18 mouse cellular contexts compared by ENCODE assay signal in the genomic region with DNA sequence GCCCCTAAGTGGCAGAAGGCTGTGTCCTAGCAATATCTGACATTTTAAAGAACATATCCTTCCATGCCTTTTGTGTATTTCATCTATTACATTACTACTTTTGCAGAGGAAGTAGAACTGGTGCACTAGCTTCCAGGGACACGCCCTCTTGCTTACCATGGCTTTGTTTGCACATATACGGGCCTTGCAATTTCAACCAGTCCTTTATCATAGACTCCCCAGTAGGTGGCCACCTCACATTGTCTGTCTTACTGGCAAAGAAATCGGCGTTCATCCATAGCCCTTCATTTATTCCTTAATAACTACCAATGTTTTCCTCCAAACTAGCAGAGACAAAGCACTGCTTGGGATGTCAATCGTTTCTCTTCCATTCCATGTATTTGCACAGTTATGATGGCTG.
DNase-seq lines count a peak whose midpoint lies in the region; ATAC-seq and TF ChIP-seq lines count a peak whose summit lies in the region.
"Had no signal": no experiment of that assay in that cellular context is flagged by ENCODE, and none has a peak within 500 bp of the region (broad histone marks: within the 10 kb centered on the region; RNA-seq: fewer than 3 reads in every experiment).

No protein-coding gene starts in this region.

- H3K27ac ChIP-seq in heart, postnatal 0 days (ENCODE audit: low read depth): no peak overlapping the region
- no peak overlapping the region for H3K27ac ChIP-seq in liver, adult 2 months (replicated peaks; ENCODE audit: insufficient read depth, low read depth, low read length)
- H3K27ac ChIP-seq in liver, embryonic 12.5 days: no peak overlapping the region
- H3K27ac ChIP-seq: hindbrain, embryonic 14.5 days had no signal

- H3K36me3 ChIP-seq in heart, postnatal 0 days (replicated peaks; ENCODE audit: control insufficient read depth, insufficient read depth, low read length): no peaks in the 10 kb centered on the region
- no peaks in the 10 kb centered on the region for H3K36me3 ChIP-seq in liver, adult 2 months (ENCODE audit: control insufficient read depth, insufficient read depth, low read length)
- no peaks in the 10 kb centered on the region for H3K36me3 ChIP-seq in liver, embryonic 12.5 days

- ATAC-seq in heart, postnatal 0 days (ENCODE audit: insufficient read depth, low read depth): no peak
- ATAC-seq in liver, embryonic 12.5 days: no peak
- no peak for ATAC-seq in Patski
- no peak for ATAC-seq in activated CD4-positive, CD25-positive, alpha-beta regulatory T cell, adult 4 months
- ATAC-seq: forebrain, embryonic 16.5 days had no signal

- 53% methylated on average over 5 of the region's 5 CpGs for WGBS in heart, postnatal 0 days
- 51% methylated on average over 5 of the region's 5 CpGs for WGBS in liver, adult 2 months
- WGBS in liver, embryonic 12.5 days (ENCODE audit: insufficient replicate concordance): 48% methylated on average over 5 of the region's 5 CpGs

- POLR2A ChIA-PET in Patski (lab: Charles Lee): no interaction called here

- no peak for TF ChIP-seq EP300 in heart, postnatal 0 days (IDR thresholded peaks at IDR 0.05; ENCODE audit: low read depth)

- H3K79me2 ChIP-seq in liver, adult 2 months (ENCODE audit: control insufficient read depth, insufficient read depth, low read length): no peaks in the 10 kb centered on the region

- no peaks in the 10 kb centered on the region for H3K9me3 ChIP-seq in heart, postnatal 0 days (replicated peaks; ENCODE audit: control insufficient read depth, low read length)
- no peaks in the 10 kb centered on the region for H3K9me3 ChIP-seq in liver, embryonic 12.5 days (replicated peaks)

- peak; percentile 35 for TF ChIP-seq CTCF in heart, postnatal 0 days (IDR thresholded peaks at IDR 0.05; ENCODE audit: low read depth)
- no peak for TF ChIP-seq CTCF in liver, adult 2 months (IDR thresholded peaks at IDR 0.05; ENCODE audit: low read depth, low read length)
- peak; percentile 35 for TF ChIP-seq CTCF in Patski (IDR thresholded peaks at IDR 0.05)

- CTCF ChIA-PET in Patski (lab: Charles Lee): interaction anchor here (1.0 to 4.3 kb wide), 5 partner anchors 9 to 73 kb away, joined by 3 to 22 read pairs (median 5); no protein-coding TSS in a partner anchor

- no peaks in the 10 kb centered on the region for H3K27me3 ChIP-seq in heart, postnatal 0 days (ENCODE audit: control insufficient read depth, insufficient read depth, low read length)
- no peaks in the 10 kb centered on the region for H3K27me3 ChIP-seq in liver, adult 2 months (ENCODE audit: control insufficient read depth, insufficient read depth, low read length)
- no peaks in the 10 kb centered on the region for H3K27me3 ChIP-seq in liver, embryonic 12.5 days (replicated peaks)
- no peaks in the 10 kb centered on the region for H3K27me3 ChIP-seq in Patski

- TF ChIP-seq POLR2A in liver, adult 2 months (IDR thresholded peaks at IDR 0.05; ENCODE audit: extremely low read depth, insufficient read depth, low read length): no peak

- no peak overlapping the region for H3K9ac ChIP-seq in heart, postnatal 0 days (replicated peaks; ENCODE audit: low read depth, low read length)
- H3K9ac ChIP-seq in liver, adult 2 months (ENCODE audit: low read depth, low read length): no peak overlapping the region
- H3K9ac ChIP-seq in liver, embryonic 12.5 days: no peak overlapping the region
- H3K9ac ChIP-seq: hindbrain, embryonic 14.5 days had no signal

- DNase-seq in heart, postnatal 0 days (ENCODE audit: low spot score): no peak
- DNase-seq in heart, postnatal 36 days: no peak
- DNase-seq in liver, adult 2 months (ENCODE audit: extremely low read depth, low read depth, low spot score): peak; percentile 2
- DNase-seq in 3T3-L1 (ENCODE audit: low read depth, low spot score) (peak; percentile 83), Patski (ENCODE audit: low read depth, low spot score) (no peak)
- no peak for DNase-seq in cerebellum, postnatal 14 days
- DNase-seq: adrenal gland, adult 2 months; cerebellum, adult 11 months; cerebellum, postnatal 25 days; heart, adult 18-20 months; kidney, adult 9 months; lung, adult 2 months; spleen, adult 18-20 months; thymus, postnatal 14 days had no signal

- H3K4me2 ChIP-seq in heart, postnatal 0 days (ENCODE audit: low read depth, low read length): no peak overlapping the region
- H3K4me2 ChIP-seq in liver, embryonic 12.5 days: no peak overlapping the region
- H3K4me2 ChIP-seq: hindbrain, embryonic 14.5 days had no signal

- intact Hi-C loops in heart, postnatal 36 days (cut with DNase I): no loop called here

- in situ Hi-C loops in Patski (cut with MboI; ENCODE audit: low pct_unique_long_range_greater_than_20kb): no loop called here

- H3K4me1 ChIP-seq in heart, postnatal 0 days (ENCODE audit: control insufficient read depth, insufficient read depth): no peaks in the 10 kb centered on the region
- H3K4me1 ChIP-seq in liver, adult 2 months (ENCODE audit: control insufficient read depth, insufficient read depth, low read length): no peaks in the 10 kb centered on the region
- H3K4me1 ChIP-seq in liver, embryonic 12.5 days: no peaks in the 10 kb centered on the region; the same call in 1 of the 2 replicates

- no peak overlapping the region for H3K4me3 ChIP-seq in heart, postnatal 0 days (ENCODE audit: low read depth, low read length)
- H3K4me3 ChIP-seq in liver, adult 2 months (ENCODE audit: insufficient read depth, low read depth, low read length): no peak overlapping the region
- no peak overlapping the region for H3K4me3 ChIP-seq in liver, embryonic 12.5 days

Comparison
In these comparisons a context has a peak if more than half of its experiments do, and no peak if none do; other contexts are left out.
1. DNase-seq: peak in liver, adult 2 months (single experiment) and 3T3-L1 (single experiment); none in heart, postnatal 0 days (single experiment), heart, postnatal 36 days (0 of 2), Patski (single experiment) and cerebellum, postnatal 14 days (0 of 2).